Mouse (Mus musculus): ENCODE results near the gene Myh14.

GRCm38 (mm10) chr7:44709881-44710280, 39.2 kb upstream of the Myh14 start:
- TF ChIP-seq POLR2A (IDR thresholded peaks at IDR 0.05; ENCODE audit: control insufficient read depth, extremely low read depth, insufficient read depth, low read length, poor library complexity) (no peak), CTCF (IDR thresholded peaks at IDR 0.05; ENCODE audit: borderline replicate concordance, control insufficient read depth, extremely low read depth, insufficient read depth, low read length, poor library complexity) (no peak)

Data from thymus, adult 2 months (tissue).